Mouse (Mus musculus): ENCODE measurements at regions not wholly inside any gene's neighbourhood (a gene's known extent, or its start where the extent isn't known, plus 50 kb on each side); places are given as distances from the start of the nearest gene placed in this dataset.

- no peak for TF ChIP-seq CTCF (IDR thresholded peaks at IDR 0.05; ENCODE audit: insufficient read depth, low read length)
- no peak for TF ChIP-seq POLR2A (IDR thresholded peaks at IDR 0.05; ENCODE audit: borderline replicate concordance, extremely low read depth, low read depth, low read length)
Observed at GRCm38 (mm10) chr13:37528380-37528779, 183.4 kb downstream of the Ly86 start.

Data from lung, adult 2 months (tissue).